Mouse (Mus musculus): ENCODE measurements around the gene Pbld1. TPM values are rescaled to one million over a fixed set of nuclear protein-coding genes. Genes with fewer than 3 reads are reported as not detected.

The Pbld1 gene
- total RNA-seq (2014; fragmentation: Nextera tagmentation) (0.28 TPM in 1 of 2 replicates, not detected in the other), total RNA-seq (2017) (0.61 TPM in 1 of 2 replicates, not detected in the other)

DNA sequence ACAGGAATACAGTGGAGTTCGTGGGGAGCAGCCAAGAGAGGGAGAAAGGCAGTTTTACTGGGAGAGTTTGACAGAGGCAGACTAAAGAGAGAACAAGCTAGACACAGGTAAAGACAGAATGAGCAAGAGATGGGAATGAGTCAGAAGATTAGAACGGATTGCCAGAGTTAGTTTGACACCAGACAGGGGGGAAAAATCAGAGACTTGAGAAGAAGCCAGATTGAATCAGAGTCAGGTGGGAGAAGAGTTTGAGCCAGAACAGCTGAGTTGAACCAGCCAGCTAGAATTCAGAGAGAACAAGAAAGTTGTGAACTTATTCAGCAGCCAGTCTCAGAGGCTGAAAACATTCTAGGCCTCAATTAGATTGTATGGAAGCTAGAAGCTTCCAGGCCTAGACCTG, at the start of gene Pbld1:
Pbld1 (plus strand) TSS at position 301 of the 400 bp plus-strand sequence.
- no peak for ATAC-seq (replicated peaks; ENCODE audit: low FRiP score, low TSS enrichment, poor library complexity, severe bottlenecking)

DNA sequence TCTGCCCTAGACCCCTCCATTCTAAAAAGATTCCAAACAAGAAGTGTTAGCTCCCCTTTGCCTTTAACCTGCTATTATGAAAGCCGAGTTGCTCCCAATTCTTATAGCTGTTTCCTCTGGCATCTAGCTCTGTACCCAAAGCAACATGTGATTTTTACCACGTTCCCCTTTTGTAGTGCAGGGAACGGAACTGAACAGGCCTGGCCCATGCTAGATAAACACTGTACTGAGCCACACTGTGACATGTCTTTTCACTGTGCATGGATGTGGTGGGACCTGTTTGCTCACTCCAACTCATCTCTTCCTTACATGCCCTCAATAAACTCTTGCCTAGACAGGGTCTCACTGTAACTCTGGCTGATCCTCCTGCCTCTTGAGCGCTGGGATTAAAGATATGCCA, 49.7 kb upstream of the Pbld1 start:
- peak; percentile 57 for ATAC-seq (replicated peaks; ENCODE audit: low FRiP score, low TSS enrichment, poor library complexity, severe bottlenecking)

DNA sequence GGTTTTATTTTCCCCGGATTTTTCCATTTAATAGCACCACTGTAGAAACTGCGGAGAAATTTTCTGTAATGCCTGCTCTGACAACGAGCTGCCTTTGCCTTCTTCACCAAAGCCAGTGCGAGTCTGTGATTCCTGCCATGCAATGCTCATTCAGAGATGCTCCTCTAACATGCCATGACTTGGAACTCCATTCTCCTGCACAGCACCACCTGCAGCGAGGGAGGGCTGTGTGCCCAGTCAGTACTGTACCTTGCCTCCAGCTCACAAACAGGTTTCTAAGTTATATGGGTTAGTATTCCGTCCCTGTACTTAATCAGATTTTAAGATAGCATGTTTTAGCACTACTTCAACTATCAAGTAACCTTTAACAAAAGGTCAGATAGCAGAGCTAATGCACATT, 48.4 kb upstream of the Pbld1 start:
- ATAC-seq (replicated peaks; ENCODE audit: low FRiP score, low TSS enrichment, poor library complexity, severe bottlenecking), result no peak

DNA sequence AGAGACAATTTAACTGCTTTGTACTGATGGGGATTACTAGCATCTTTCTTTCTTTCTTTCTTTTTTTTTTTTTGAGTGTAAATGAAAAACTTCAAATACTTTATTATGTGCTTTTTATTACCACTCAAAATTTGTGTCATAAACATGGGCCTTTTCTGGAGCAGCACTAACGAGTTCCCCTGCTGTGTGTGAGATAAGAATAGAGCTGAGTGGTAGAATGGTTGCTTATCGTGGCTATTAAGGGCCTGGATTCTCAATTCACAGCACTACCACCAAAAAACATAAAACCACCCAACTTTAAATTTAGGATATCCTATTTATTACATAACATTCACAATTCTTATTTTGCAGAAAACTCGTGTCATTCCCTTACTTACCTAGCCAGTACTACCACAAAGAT, 46.5 kb upstream of the Pbld1 start:
- peak; percentile 83 for ATAC-seq (replicated peaks; ENCODE audit: low FRiP score, low TSS enrichment, poor library complexity, severe bottlenecking)

DNA sequence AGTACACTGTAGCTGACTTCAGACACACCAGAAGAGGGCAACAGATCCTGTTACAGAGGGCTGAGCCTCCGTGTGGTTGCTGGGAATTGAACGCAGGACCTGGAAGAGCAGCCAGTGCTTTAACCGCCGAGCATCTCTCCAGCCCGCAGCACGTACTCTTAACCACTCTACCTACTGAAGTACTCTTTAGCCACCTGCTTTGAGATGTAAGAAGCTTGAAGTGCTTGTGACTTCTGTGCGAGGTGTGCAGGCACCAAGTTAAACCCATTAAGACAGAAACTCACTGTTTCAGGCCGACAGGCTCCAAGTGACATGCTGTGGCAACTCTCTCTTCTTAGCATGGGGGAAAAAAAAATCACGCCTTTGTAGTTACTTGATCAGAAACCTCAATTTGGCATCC, 45.8 kb upstream of the Pbld1 start:
- ATAC-seq (replicated peaks; ENCODE audit: low FRiP score, low TSS enrichment, poor library complexity, severe bottlenecking), result no peak

DNA sequence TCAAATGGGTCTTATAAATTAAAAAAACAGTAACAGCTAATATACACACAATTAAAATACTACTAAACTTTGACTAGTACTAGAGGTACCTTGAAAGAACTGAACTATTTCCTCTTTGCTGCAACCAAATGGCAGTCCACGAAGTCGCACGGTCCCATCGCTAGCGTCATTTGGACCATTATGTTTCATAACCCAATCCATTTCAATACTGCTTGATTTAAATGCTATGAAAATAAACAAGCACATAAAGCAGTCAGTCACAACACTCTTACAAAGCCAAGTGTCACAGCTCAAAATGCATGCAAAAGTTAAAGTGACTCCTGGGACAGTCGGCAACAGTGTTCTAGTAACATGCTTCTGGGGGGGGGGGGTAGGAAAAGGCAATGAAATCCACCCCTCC, 40.7 kb upstream of the Pbld1 start:
- no peak for ATAC-seq (replicated peaks; ENCODE audit: low FRiP score, low TSS enrichment, poor library complexity, severe bottlenecking)

DNA sequence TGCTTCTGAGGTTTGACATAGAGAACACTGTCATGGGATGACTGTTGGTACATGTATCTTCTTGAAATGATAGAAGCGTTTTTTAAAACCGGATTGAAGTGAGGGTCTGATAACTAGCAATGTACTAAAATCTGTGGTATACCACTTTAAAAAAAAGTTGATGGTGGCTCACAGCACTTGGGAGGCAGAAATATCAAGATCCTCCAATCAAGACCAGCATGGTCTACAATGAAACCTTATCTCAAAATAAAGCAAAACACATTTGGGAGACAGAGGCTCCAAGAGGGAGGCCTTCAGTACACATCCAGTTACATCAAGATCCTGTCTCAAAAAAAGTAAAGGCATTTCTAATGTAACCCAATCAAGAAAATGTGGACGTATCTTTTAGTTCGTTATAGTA, 38.3 kb upstream of the Pbld1 start:
- peak; percentile 43 for ATAC-seq (replicated peaks; ENCODE audit: low FRiP score, low TSS enrichment, poor library complexity, severe bottlenecking)

DNA sequence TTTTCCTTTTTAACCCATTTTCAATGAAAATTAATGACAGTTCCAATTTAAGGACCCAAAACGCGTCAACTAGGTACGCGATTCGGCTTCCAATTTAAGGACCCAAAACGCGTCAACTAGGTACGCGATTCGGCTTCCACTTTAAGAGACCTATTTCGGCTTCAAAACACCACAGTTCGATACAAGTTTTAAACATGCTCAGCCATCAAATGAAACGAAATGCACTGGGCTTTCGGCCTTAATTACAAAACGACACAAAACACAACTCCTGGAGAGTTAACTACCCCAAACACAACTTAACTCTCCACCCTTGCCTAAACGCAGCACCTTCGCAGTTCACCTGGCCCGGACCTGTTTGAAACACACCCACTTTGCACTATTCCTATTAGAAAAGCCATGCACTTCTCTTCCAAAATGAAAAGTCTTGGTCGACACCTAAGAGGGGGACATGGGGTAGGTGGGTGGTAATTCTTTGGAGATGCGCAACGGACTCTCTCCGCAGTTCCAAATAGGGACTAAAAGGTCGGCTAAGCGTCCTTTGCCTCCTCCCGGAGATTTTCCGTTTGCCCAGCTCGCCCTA, 37.3 kb upstream of the Pbld1 start:
- ATAC-seq (replicated peaks; ENCODE audit: low FRiP score, low TSS enrichment, poor library complexity, severe bottlenecking), result no peak

DNA sequence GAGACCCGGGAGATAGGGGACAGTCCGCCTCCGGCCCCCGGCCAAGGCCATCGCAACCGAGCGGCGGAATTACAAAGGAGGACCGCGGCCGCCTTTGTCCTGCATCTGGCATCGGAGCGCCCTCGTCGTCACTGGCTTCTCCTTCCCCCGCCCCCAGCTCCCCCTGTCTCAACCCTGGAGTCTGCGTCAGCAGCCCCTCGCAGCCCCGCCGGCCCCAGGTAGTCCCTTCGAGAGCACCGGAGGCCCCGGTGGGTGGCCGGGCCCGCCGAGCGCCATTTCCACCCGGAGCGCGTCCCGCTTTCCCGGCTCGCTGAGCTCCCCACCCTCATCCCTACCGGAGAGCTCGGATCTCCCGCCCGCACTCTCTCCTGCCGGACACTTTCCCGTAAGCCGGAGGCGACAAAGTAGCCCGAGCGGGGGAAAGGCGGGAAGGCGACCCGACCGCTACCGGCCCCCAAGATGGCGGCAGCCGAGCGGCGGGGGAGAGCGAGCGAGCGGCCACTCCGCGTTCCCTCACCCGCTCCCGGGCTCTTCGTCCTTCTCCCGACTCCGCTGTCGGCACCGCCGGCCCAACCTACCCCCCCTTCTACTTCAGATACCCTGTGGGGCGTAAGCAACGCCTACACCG, 36.7 kb upstream of the Pbld1 start:
- ATAC-seq (replicated peaks; ENCODE audit: low FRiP score, low TSS enrichment, poor library complexity, severe bottlenecking), result no peak

DNA sequence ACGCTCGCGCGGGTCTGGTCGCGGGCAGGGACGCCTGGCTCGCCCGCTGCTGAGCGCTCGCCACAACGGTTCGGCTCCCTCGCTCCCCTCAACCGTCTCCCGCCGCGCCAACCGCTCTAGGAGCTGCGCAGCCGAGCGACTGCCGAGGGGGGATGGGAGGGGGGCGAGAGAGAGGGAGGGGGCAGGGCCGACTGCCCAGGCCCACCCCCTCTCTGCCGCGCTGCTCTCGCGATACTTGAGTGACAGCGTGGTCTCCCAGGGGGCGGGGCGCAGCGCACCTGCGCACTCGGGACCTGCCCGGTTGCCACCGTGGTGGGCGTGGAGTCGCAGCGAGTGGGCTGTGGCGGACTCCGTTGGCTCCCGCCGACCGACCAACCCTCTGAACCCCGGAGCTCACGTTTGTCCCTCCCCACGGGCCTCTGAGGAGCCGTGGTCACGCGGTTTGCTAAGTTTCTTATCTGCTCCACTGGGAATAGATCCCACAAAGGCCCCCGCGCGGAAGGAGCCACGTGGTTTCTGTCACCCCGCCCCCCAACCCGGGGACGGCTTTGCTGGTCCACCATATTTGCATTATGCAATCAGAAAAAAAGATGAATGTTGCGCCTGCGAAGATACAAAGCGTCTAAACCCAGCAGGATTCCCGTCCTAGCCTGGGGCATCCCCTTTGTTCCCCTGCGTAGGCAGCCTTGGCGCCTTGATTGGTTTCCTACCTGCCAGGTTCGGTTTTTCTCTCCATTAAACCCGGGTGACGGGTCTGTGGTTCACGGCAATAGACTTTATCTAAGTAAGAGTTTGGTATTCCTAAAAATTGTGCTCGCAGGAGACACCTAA, 36.0 kb upstream of the Pbld1 start, which contains the start of the genes Hnrnph3 and Pbld2:
Hnrnph3 (minus strand) TSS at position 469 of the 831 bp plus-strand sequence.
Pbld2 (plus strand) TSS at position 567 of the 831 bp plus-strand sequence.
- peak; percentile 89 for ATAC-seq (replicated peaks; ENCODE audit: low FRiP score, low TSS enrichment, poor library complexity, severe bottlenecking)

DNA sequence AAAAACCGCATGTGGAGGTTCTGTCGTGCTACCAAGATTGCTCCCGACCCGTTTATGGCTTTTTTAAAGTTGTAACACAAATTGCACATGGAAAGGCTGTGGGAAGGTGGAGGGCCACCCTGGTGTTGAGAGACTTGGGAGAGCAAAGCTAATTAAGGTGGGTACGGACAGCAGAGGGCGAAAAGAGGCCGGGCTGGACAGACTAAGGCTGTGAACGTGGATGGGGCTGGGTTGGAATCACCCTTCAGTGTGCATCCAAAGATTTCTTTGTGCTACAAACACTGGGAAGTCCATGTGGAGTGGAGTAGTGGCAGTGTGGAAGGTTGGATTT, 35.4 kb upstream of the Pbld1 start:
- ATAC-seq (replicated peaks; ENCODE audit: low FRiP score, low TSS enrichment, poor library complexity, severe bottlenecking), result no peak; the same call in 1 of the 2 replicates

DNA sequence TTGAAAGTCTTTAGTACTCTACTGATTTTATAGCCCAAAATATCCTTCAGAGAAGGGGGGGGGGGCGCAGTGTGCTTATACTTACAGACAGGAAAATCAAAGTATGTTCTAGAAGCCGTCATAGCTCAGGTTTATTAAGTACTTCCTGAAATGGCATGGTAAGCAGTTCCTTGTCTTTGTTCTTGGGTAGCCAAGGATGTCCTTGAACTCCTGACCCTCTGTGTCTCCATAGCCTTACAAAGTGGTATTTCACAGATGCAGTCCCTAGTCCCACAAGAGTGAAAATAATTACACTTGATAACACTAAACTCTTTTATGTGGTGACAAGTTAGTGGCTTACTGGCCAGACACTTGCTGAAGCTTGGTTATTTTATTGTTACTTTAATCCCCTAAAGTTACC, 34.9 kb upstream of the Pbld1 start:
- ATAC-seq (replicated peaks; ENCODE audit: low FRiP score, low TSS enrichment, poor library complexity, severe bottlenecking), result no peak

DNA sequence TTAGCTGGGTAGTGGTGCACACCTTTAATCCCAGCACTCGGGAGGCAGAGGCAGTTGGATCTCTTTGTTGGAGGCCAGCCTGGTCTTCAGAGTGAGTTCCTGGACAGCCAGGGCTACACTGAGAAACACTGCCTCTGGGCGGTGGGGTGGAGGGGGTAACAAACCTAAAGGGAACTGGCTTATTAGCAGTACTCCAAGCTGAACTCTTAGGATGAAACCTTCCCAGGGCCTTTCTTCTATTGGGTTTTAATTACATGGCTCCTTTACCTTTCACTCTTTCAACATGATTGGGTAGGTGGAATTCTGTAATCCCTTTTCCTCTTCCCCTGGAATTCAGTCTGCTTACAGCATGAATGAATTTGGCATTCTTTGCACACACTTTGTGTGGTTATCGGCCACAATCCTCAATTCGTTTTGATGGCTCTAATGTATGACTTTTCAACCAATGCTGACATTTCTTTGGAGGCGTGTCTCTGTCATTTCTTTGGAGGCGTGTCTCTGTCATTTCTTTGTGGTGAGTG, 34.4 kb upstream of the Pbld1 start:
- ATAC-seq (replicated peaks; ENCODE audit: low FRiP score, low TSS enrichment, poor library complexity, severe bottlenecking), result no peak

DNA sequence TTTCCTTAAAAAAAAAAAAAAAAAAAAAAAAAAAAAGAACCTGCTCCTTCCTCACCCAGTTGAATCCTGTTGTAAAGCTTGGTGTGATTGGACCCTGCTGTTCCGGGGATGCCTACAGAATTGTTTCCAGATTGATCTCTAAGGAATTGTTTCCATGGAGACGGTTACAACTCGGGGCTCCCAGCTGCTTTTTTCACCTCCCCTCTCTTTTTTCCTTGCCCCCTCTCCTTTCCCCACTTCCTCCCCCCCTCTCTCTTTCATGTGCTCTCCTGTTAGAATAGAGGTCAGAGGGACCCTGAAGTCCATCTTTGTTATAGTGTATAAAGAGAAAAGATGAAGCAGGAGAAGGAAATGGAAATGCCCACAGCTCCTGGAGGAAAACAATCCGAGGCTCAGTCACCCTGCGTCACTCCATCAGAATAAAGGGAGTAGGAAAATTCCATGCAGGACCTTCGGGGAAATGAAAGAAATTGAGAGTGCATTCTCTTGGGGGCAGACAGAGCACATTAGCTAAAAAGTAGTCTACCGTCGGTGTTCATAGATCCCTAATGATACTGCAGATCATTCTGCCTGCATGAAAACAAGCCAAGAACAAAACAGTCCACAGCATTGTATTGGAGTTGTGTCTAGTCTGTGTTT, 33.7 kb upstream of the Pbld1 start:
- ATAC-seq (replicated peaks; ENCODE audit: low FRiP score, low TSS enrichment, poor library complexity, severe bottlenecking), result no peak

DNA sequence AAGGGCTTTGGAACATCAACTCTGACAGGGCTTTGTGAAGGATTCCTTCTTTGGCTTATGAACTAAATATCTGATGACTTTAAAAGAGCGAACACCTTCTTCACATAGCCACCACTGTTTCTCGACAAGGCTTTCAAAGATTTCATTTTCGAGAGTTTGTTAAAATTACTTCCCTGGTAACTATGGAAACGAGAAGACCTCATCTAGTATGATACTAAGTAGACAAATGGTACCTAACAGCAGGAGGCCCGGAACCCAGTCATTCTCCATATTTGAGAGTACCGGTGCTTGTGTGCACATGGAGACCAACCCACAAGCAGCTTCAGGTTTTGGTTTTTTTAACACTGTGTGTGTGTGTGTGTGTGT, 33.2 kb upstream of the Pbld1 start:
- no peak for ATAC-seq (replicated peaks; ENCODE audit: low FRiP score, low TSS enrichment, poor library complexity, severe bottlenecking)

DNA sequence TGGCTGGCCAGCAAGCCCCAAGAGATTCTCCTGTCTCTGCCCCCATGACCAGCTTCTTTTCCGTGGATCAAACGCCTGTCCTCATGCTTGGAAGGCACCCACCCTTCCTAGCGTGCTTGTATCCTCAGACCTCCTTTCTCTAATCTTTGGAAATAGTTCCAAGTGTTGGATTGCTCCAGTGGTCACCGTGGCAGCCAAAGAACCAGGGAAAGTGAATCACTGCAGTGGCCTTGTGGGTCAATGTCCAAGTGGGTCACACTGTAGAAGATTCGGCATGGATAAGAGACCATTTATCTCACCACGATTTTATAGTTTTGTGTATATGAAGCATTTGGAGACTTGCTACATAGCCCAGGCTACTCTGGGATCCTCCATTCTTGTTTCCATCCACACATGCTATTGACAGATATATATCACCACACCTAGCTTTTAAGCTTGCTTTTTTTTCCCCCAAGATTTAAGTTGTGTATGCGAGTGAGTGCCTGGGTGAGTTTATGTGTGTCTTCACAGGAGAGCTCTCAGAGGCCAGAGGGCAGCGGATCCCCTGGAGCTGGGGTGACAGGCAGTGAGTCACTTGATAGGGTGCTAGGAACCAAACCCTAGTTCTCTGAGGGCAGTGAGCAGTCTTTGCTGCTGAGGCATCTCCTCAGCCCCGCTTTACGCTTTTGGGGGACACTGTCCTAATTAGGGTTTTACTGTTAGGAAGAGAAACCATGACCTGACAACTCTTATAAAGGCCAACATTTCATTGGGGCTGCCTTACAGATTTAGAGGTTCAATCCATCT, 32.4 kb upstream of the Pbld1 start:
- ATAC-seq (replicated peaks; ENCODE audit: low FRiP score, low TSS enrichment, poor library complexity, severe bottlenecking), result no peak

DNA sequence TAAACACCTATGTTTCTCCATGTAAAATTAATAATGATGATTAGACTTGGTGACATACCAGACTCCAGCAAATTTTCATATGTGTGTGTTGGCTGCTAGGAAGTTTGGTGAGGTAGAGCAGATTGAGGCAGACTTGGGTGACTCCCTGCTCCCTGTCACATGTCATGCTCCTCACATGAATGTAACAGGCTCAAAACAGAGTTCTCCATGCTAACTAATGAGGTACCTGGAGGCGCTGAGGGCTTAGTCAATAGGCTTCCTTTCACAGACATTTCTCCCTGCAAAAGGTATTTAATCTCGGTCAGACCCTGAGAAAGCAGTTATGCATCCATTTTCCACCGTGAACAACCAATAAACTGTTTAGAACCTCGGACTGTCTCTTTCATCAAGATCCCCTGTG, 31.6 kb upstream of the Pbld1 start:
- ATAC-seq (replicated peaks; ENCODE audit: low FRiP score, low TSS enrichment, poor library complexity, severe bottlenecking), result no peak

DNA sequence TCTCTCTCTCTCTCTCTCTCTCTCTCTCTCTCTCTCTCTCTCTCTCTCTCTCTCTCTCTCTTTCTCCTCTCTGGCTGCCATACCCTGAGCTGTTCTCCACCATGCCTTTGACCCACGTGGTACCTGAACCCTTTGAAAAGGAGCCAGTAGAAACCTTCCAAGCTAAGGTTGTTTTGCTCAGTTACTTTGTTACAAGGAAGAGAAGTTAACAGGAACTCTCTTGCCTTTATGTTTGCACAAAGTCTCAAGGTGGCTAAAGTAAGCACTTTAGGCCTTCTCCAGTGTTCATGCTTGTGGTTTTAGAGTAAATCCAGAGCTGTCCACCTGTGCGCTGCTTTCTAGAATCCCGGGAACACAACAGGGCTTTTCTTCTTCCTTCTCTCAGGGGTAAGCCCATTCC, 27.7 kb upstream of the Pbld1 start:
- no peak for ATAC-seq (replicated peaks; ENCODE audit: low FRiP score, low TSS enrichment, poor library complexity, severe bottlenecking)

DNA sequence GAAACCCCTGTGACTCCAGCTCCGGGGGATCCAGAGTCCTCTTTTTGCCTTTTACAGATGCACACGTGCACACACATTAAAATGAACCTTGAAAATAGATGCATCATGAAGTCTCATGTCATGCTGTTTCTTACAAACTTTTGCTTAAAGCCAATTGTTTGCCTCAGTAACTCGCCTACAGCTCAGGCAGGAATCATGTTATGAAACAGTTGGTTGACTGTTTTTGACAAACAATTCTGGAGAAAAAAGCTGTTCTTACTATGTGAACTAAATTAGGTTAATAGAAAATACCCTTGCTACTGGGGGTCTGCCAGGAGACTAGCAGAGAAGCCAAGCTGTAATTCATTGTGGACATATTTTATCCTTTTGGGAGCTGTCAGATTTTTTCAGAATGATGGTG, 27.0 kb upstream of the Pbld1 start:
- no peak for ATAC-seq (replicated peaks; ENCODE audit: low FRiP score, low TSS enrichment, poor library complexity, severe bottlenecking)
